Mouse (Mus musculus) forebrain, embryonic 15.5 days (tissue): ENCODE measurements at regions not wholly inside any gene's neighbourhood (a gene's known extent, or its start where the extent isn't known, plus 50 kb on each side); places are given as distances from the start of the nearest gene placed in this dataset.

Experiments
- ATAC-seq: fragments of 200-750 bp; cut with Nextera tagmentation; replicated peaks from 2 replicates; pipeline ENCODE4 v1.8.0; 2017; ENCODE audit warnings: mild to moderate bottlenecking, moderate TSS enrichment, moderate library complexity
- H3K27ac ChIP-seq: fragments of 300-500 bp; sonication (generic); replicated peaks from 2 replicates; pipeline ENCODE4 v1.5.1; 2015; ENCODE audit warnings: mild to moderate bottlenecking, inconsistent platforms
- H3K27me3 ChIP-seq: fragments of 300-500 bp; sonication (generic); 2 replicates; pipeline ENCODE4 v1.6.1; 2015; ENCODE audit warnings: inconsistent platforms
- H3K36me3 ChIP-seq: fragments of 300-500 bp; sonication (generic); 2 replicates; pipeline ENCODE4 v1.6.1; 2015; ENCODE audit warnings: mild to moderate bottlenecking, inconsistent platforms
- H3K4me1 ChIP-seq: fragments of 300-500 bp; sonication (generic); 2 replicates; pipeline ENCODE4 v1.6.1; 2015; ENCODE audit warnings: inconsistent platforms
- H3K4me2 ChIP-seq: fragments of 300-500 bp; sonication (generic); replicated peaks from 2 replicates; pipeline ENCODE4 v1.6.1; 2015; ENCODE audit warnings: mild to moderate bottlenecking, inconsistent platforms
- H3K4me3 ChIP-seq: fragments of 300-500 bp; sonication (generic); 2 replicates; pipeline ENCODE4 v1.5.1; 2015; ENCODE audit warnings: mild to moderate bottlenecking, inconsistent platforms
- H3K9ac ChIP-seq: fragments of 300-500 bp; sonication (generic); replicated peaks from 2 replicates; pipeline ENCODE4 v1.6.1; 2015; ENCODE audit warnings: mild to moderate bottlenecking, inconsistent platforms
- H3K9me3 ChIP-seq: fragments of 300-500 bp; sonication (generic); 2 replicates; pipeline ENCODE4 v1.6.1; 2016; ENCODE audit warnings: inconsistent platforms
- WGBS: fragments of 180-500 bp; shearing (Covaris S2); methylation state at CpG from one replicate; pipeline ENCODE4 v1.1.7; 2015; ENCODE audit warnings: mixed read lengths; 5-methylcytosine and 5-hydroxymethylcytosine counted together

DNA sequence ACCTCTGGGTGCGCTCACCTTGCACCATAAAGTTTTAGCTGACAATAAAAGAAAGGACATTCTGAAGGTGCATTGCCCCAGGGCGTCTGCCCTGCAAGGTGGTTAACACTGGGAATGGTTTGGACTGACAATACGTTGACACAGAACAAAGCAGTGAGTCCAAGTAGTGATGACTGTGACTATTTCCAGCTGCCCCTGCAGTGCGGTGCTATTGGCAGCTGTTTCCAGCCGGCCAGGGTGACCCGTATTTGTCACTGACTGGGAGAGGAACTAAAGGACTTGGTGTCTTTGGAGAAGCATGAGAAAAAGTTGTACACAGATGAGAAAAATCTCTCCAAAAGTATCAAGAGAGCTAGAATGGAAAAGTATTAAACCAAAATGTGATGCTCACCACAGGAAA is 52.0 kb upstream of the Vtcn1 start:
- Histone ChIP-seq H3K9me3 (no peaks in the 10 kb centered on the region), H3K9ac (no peak overlapping the region), H3K27me3 (no peaks in the 10 kb centered on the region), H3K27ac (no peak overlapping the region), H3K4me1 (peaks cover 3% of the 10 kb centered on the region; the same call in 1 of the 2 replicates), H3K4me2 (no peak overlapping the region), H3K4me3 (no peak overlapping the region), H3K36me3 (no peaks in the 10 kb centered on the region)
- no peak for ATAC-seq
- WGBS: 67% methylated on average over 6 of the region's 6 CpGs

DNA sequence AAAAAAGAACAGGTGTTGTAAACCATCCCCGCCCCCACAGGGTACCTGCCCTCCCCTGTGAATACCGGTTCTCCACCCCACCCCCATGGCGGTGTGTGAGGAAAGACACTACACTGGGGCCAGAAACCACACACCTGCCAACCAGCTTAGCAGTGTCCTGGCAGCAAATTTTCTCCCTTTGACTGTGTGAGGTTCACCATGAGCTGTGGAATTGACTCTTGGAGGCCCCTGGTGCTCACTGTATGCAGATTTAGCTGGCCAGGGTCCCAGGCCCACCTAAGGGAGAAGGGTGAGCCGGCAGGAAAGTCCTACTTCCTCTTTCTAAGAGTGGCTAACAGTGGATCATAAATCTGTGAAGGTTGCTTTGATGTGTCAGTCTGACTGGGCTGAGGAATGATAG is 53.9 kb upstream of the Vtcn1 start:
- no peaks in the 10 kb centered on the region for H3K27me3 ChIP-seq
- no peaks in the 10 kb centered on the region for H3K36me3 ChIP-seq
- 88% methylated on average over 4 of the region's 4 CpGs for WGBS
- no peak overlapping the region for H3K27ac ChIP-seq
- no peak overlapping the region for H3K9ac ChIP-seq
- peaks cover 8% of the 10 kb centered on the region; the same call in 1 of the 2 replicates for H3K4me1 ChIP-seq
- no peak overlapping the region for H3K4me2 ChIP-seq
- ATAC-seq: no peak
- H3K4me3 ChIP-seq: no peak overlapping the region
- H3K9me3 ChIP-seq: no peaks in the 10 kb centered on the region

DNA sequence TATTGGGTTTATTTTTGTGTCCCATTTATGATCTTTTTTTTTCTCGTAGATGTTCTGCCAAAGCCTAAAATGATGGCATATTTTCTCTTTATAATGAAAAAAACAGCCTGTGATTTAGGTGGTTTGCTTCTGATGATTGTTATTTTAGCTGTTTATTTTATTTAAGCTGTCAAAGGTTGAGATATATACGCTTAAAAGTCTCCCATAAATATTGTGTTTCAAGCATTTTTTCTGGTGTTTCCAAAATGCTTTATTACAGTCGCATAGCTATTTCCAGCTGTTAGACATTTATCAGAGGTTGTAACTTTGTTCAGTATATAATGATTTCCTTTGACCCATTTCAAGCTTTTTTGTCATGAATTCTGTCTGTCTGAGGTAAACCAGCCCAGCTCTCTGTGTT is 54.4 kb upstream of the Vtcn1 start:
- Histone ChIP-seq H3K27ac (no peak overlapping the region), H3K36me3 (no peaks in the 10 kb centered on the region), H3K4me1 (peaks cover 8% of the 10 kb centered on the region; the same call in 1 of the 2 replicates), H3K9ac (no peak overlapping the region), H3K27me3 (no peaks in the 10 kb centered on the region), H3K9me3 (no peaks in the 10 kb centered on the region), H3K4me2 (no peak overlapping the region), H3K4me3 (no peak overlapping the region)
- no peak for ATAC-seq
- WGBS: 93% methylated on average over 3 of the region's 3 CpGs

DNA sequence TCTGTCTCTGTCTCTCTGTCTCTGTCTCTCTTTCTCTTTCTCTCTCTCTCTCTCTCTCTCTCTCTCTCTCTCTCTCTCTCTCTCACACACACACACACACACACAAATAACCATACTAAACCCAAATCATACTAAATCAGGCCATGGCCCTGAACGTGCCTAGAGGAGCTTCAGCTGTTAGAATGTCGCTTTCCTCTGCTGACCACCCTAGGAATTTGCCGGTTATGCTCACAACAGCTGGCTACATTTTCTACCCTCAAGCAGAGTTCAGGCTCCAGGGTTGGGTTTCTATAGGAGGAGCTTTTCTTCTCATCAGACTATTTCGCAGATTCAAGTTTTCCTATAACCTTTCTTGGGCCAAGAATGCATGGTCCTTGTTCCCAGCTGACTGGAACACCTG is 56.1 kb upstream of the Vtcn1 start:
- H3K9me3 ChIP-seq: no peaks in the 10 kb centered on the region
- 91% methylated on average over 4 of the region's 4 CpGs for WGBS
- no peak overlapping the region for H3K4me2 ChIP-seq
- no peak for ATAC-seq
- no peak overlapping the region for H3K9ac ChIP-seq
- H3K27ac ChIP-seq: no peak overlapping the region
- peaks cover 8% of the 10 kb centered on the region; the same call in 1 of the 2 replicates for H3K4me1 ChIP-seq
- no peaks in the 10 kb centered on the region for H3K27me3 ChIP-seq
- H3K36me3 ChIP-seq: no peaks in the 10 kb centered on the region
- H3K4me3 ChIP-seq: no peak overlapping the region

DNA sequence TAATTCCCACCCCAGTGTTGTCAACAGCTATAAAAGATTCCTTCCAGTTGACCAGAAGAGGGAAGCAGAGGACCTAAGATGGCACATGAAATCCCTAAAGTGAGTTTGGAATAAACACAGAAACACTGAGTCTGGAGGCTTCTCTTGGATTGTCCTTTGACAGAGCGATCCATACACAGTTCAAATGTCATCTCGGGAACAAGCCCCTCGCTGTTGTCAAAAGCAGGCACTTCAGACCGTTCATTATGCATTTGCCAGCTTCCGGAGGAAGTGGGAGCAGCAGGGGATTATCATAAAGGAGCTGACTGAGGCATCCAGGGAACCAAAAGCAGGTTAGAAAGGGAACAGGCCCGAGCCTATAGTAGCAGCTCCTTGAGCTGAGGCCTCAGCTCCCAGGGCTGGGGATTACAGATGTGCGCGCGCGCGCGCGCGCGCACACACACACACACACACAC is 57.1 kb upstream of the Vtcn1 start:
- H3K27ac ChIP-seq: 0 out of 2 replicates have a peak overlapping the region, but pooled peaks have one; percentile 19
- peak; percentile 64 for ATAC-seq
- H3K9me3 ChIP-seq: no peaks in the 10 kb centered on the region
- H3K36me3 ChIP-seq: no peaks in the 10 kb centered on the region
- H3K9ac ChIP-seq: 0 out of 2 replicates have a peak overlapping the region, but pooled peaks have one; percentile 36
- peak overlapping the region; percentile 28 for H3K4me2 ChIP-seq
- 29% methylated on average over 15 of the region's 15 CpGs for WGBS
- 0 out of 2 replicates have a peak overlapping the region, but pooled peaks have one; percentile 5 for H3K4me3 ChIP-seq
- peaks cover 8% of the 10 kb centered on the region; the same call in 1 of the 2 replicates for H3K4me1 ChIP-seq
- no peaks in the 10 kb centered on the region for H3K27me3 ChIP-seq

DNA sequence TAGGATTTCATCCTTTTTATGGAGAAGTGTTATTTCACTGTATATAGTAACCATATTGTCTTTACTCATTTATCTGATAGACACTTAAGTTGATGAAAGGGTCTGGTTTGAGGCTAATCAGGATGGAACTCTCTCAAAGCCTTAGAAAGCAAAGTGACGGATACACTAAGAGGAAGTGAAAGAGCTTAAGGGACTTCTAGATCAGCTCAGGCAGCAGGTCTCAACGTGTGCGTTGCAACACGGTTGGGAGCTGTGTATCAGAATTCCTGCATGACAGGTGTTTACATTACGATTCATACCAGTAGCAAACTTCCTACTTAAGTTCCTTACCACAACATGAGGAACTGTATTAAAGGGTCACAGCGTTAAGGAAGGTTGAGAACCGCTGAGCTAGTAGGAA is 59.9 kb upstream of the Vtcn1 start:
- no peak for ATAC-seq
- WGBS: 88% methylated on average over 7 of the region's 7 CpGs

DNA sequence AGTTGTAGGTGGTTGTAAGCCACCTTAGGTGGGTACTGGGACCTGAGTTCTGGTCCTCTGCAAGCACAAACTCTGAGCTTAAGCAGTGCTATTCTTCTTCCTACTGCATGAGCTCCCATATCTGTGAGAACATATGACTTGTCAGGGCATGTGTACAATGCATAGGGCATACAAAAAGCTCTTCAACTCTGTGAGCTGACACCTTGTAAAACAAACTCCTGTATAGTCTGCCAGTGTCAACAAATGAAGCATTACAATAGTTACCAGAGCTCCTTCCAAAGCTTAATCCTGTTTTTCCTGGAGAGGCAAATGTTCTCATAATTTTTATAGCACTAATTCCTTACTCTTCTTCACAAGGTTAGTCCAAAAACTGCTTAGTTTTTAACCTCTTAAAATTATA is 62.4 kb upstream of the Vtcn1 start:
- ATAC-seq: no peak
- Histone ChIP-seq H3K4me3 (no peak overlapping the region), H3K9ac (no peak overlapping the region), H3K4me1 (0 out of 2 replicates have a peak, but pooled peaks cover under 1% of the 10 kb centered on the region), H3K27ac (no peak overlapping the region), H3K36me3 (no peaks in the 10 kb centered on the region), H3K27me3 (no peaks in the 10 kb centered on the region), H3K4me2 (no peak overlapping the region), H3K9me3 (no peaks in the 10 kb centered on the region)

More for the DNA sequence above, 59.9 kb upstream of the Vtcn1 start:
- Histone ChIP-seq H3K4me3 (no peak overlapping the region), H3K4me2 (no peak overlapping the region), H3K4me1 (peaks cover 8% of the 10 kb centered on the region; the same call in 1 of the 2 replicates), H3K27me3 (no peaks in the 10 kb centered on the region), H3K9me3 (no peaks in the 10 kb centered on the region), H3K36me3 (no peaks in the 10 kb centered on the region), H3K9ac (no peak overlapping the region), H3K27ac (no peak overlapping the region)

DNA sequence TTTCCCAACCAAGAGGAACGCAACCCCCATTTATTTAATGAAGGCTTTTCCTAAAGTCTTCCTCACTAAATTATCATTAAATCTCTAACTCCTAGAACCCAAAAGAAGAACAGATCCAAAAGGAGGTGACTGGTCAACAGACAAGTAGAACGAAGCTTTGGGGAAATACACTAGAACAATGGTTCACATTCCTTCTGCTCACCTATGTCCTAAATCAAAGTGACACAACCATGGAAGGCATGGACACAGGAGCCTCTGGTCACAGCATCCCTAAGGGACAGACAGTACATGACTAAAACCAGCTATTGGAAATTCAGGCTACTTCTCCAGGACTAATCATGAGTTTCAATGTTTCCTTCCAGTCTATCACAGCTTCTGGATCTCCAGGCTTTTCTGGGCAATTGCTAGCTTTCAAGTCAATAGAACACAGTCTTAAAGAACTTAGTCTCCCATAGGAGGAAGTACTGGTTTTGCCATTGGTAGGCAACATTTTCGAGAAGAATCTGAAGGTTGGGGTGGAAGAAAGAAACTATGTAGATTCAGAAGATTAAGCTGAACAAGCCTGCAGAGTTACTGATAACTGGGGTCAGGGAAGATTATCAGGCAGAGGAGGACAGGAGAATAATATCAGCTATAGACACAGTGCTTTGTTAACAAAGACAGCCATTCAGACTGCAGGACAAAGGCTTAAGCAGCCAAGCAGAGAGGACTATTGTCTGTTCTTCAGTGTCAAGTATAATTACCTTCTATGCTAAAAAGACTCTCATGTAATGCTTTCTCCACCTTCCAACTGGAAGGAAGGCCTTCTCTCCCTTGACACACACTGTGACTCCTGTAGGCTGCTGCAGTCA is 65.9 kb upstream of the Vtcn1 start:
- WGBS: 67% methylated on average over 3 of the region's 3 CpGs
- Histone ChIP-seq H3K4me3 (no peak overlapping the region), H3K36me3 (no peaks in the 10 kb centered on the region), H3K9ac (no peak overlapping the region), H3K27ac (no peak overlapping the region), H3K4me1 (no peaks in the 10 kb centered on the region), H3K4me2 (no peak overlapping the region), H3K9me3 (no peaks in the 10 kb centered on the region), H3K27me3 (no peaks in the 10 kb centered on the region)
- ATAC-seq: no peak

DNA sequence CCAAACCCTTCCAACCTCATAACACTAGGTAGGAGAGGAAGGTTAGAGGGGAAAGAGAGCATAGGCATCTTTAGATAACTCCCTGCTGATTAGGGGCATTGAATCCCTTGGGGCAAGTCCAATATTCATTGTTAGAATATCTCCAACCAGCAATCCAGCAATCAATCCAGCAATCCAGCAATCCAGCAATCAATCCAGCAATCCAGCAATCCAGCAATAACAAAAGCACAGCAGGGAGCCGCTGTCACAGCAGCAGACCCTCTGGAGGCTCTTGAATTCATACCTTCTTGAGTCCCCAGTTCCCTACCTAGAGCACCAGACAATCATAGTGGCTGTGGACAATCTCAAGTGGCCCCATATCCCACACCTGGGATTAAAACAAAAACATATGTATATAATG is 69.4 kb upstream of the Man1a2 start:
- H3K27me3 ChIP-seq: no peaks in the 10 kb centered on the region

DNA sequence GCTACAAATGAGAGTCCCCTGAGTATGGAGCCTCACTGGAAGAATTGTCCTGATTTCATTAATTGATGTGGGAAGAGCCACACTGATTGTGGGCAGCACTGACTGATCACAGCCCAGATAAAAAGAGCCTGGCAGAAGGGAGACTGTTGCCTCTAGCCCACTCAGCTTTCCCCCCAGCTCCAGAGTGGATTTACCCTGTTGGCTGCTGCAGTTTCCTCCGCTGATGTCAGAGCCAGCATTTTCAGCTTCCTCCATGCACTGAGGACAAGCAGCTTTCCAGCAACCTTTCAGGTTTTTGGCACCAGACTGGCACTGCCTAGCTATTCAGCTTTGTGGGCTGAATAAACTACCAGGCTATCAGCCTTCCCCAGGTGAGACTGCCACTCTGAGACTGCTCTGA is 65.9 kb upstream of the Man1a2 start:
- Histone ChIP-seq H3K27ac (no peak overlapping the region), H3K27me3 (no peaks in the 10 kb centered on the region), H3K9me3 (no peaks in the 10 kb centered on the region), H3K4me3 (no peak overlapping the region), H3K36me3 (no peaks in the 10 kb centered on the region), H3K4me2 (no peak overlapping the region), H3K9ac (no peak overlapping the region), H3K4me1 (no peaks in the 10 kb centered on the region)
- 75% methylated on average over 1 of the region's 1 CpGs for WGBS
- no peak for ATAC-seq

More for the DNA sequence above, 69.4 kb upstream of the Man1a2 start:
- no peak overlapping the region for H3K27ac ChIP-seq
- no peaks in the 10 kb centered on the region for H3K36me3 ChIP-seq
- 75% methylated on average over 1 of the region's 1 CpGs for WGBS
- H3K4me1 ChIP-seq: no peaks in the 10 kb centered on the region
- no peak overlapping the region for H3K4me2 ChIP-seq
- ATAC-seq: no peak
- H3K9ac ChIP-seq: no peak overlapping the region
- H3K9me3 ChIP-seq: no peaks in the 10 kb centered on the region
- no peak overlapping the region for H3K4me3 ChIP-seq

DNA sequence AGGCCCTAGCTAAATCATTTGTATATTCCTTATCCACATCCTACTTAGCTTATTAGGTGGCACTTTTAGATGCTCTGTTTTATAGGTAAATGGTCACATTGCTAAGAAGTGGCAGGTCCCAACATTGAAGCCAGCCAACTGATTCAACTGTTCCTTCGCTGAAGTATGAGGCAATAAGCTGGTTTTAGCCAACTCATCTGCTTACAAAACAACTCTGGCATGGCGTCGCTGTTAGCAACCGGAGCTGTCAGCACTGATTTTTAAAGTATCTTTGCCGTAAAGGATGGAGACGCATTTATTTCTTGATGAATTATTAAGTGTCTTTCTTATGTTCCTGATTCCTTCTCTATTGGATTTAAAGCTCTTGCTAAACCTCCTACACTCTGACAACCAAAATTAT is 63.4 kb upstream of the Man1a2 start:
- no peaks in the 10 kb centered on the region for H3K4me1 ChIP-seq
- H3K36me3 ChIP-seq: no peaks in the 10 kb centered on the region
- 80% methylated on average over 6 of the region's 6 CpGs for WGBS
- H3K4me3 ChIP-seq: no peak overlapping the region
- no peak for ATAC-seq
- H3K27ac ChIP-seq: no peak overlapping the region
- no peaks in the 10 kb centered on the region for H3K27me3 ChIP-seq
- H3K9me3 ChIP-seq: no peaks in the 10 kb centered on the region
- H3K9ac ChIP-seq: no peak overlapping the region
- no peak overlapping the region for H3K4me2 ChIP-seq

DNA sequence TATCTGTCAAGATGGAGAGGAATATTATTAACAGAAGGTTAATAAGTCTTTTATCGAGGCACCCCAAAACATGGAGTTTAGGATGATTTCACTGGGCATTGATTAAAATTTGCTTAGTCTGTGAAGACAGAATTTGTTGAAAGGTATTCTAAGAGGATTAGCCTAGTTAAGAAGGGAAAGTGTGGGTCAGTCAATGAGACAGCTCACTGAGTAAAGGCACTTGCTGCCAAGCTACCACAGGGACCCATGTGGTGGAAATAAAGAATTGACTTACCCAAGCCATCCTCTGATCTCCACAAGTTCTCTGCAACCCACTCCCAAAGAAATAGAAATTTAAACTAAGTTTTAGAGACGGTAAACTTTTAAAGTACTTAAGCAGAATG is 63.0 kb upstream of the Man1a2 start:
- H3K9ac ChIP-seq: no peak overlapping the region
- H3K4me2 ChIP-seq: no peak overlapping the region
- H3K4me1 ChIP-seq: no peaks in the 10 kb centered on the region
- ATAC-seq: no peak
- no peaks in the 10 kb centered on the region for H3K9me3 ChIP-seq
- 68% methylated on average over 2 of the region's 2 CpGs for WGBS
- no peak overlapping the region for H3K4me3 ChIP-seq
- H3K27ac ChIP-seq: no peak overlapping the region
- H3K36me3 ChIP-seq: no peaks in the 10 kb centered on the region
- no peaks in the 10 kb centered on the region for H3K27me3 ChIP-seq
